Mouse (Mus musculus): Measurements from ENCODE around the gene Atrn. TPM values are rescaled to one million over a fixed set of nuclear protein-coding genes. Genes with fewer than 3 reads are reported as not detected.

Gene Atrn
- polyA plus RNA-seq, 2 experiments, result 2.5 to 3.2 TPM

GRCm38 (mm10) chr2:130924950-130925349 lies 18.7 kb downstream of the Atrn start:
- no peaks in the 10 kb centered on the region for H3K27me3 ChIP-seq (ENCODE audit: control insufficient read depth, insufficient read depth, low read length)
- DNase-seq (ENCODE audit: low read depth in 3 of 3, low spot score in 3 of 3) (no peak), ATAC-seq (ENCODE audit: insufficient read depth) (no peak)
- no peak overlapping the region for H3K4me3 ChIP-seq (ENCODE audit: insufficient read depth in 1 of 2, low read depth in 2 of 2, low read length in 2 of 2)
- no peak overlapping the region for H3K27ac ChIP-seq
- H3K36me3 ChIP-seq (replicated peaks; ENCODE audit: control insufficient read depth, insufficient read depth, low read depth), result no peaks in the 10 kb centered on the region
- H3K9me3 ChIP-seq (ENCODE audit: control insufficient read depth, low read length), result no peaks in the 10 kb centered on the region
- no peak overlapping the region for H3K4me2 ChIP-seq (ENCODE audit: low read depth)
- peaks cover 0 to 2% of the 10 kb centered on the region in 2 experiments; a peak in 2 of 4 replicates for H3K4me1 ChIP-seq (replicated peaks; ENCODE audit: control insufficient read depth in 2 of 2, insufficient read depth in 2 of 2, low read length in 1 of 2)
- WGBS (ENCODE audit: insufficient replicate concordance), result 62% methylated on average over 2 of the region's 2 CpGs
- TF ChIP-seq CTCF (IDR thresholded peaks at IDR 0.05; ENCODE audit: low read depth), result no peak
- no peak overlapping the region for H3K9ac ChIP-seq (replicated peaks)

GRCm38 (mm10) chr2:130928031-130928430 lies 21.7 kb downstream of the Atrn start:
- Histone ChIP-seq H3K27me3 (ENCODE audit: control insufficient read depth, insufficient read depth, low read length) (no peaks in the 10 kb centered on the region), H3K9me3 (ENCODE audit: control insufficient read depth, low read length) (no peaks in the 10 kb centered on the region), H3K9ac (replicated peaks) (no peak overlapping the region), H3K36me3 (replicated peaks; ENCODE audit: control insufficient read depth, insufficient read depth, low read depth) (no peaks in the 10 kb centered on the region), H3K4me2 (ENCODE audit: low read depth) (no peak overlapping the region), H3K4me1 (replicated peaks; ENCODE audit: control insufficient read depth in 2 of 2, insufficient read depth in 2 of 2, low read length in 1 of 2) (peaks cover 0 to 7% of the 10 kb centered on the region in 2 experiments; a peak in 2 of 4 replicates), H3K27ac (no peak overlapping the region), H3K4me3 (ENCODE audit: insufficient read depth in 1 of 2, low read depth in 2 of 2, low read length in 2 of 2) (no peak overlapping the region)
- TF ChIP-seq CTCF (IDR thresholded peaks at IDR 0.05; ENCODE audit: low read depth), result no peak
- TF ChIP-seq EP300 (IDR thresholded peaks at IDR 0.05; ENCODE audit: low read depth), result no peak
- no peak for ATAC-seq (ENCODE audit: insufficient read depth)
- 71% methylated on average over 4 of the region's 4 CpGs for WGBS (ENCODE audit: insufficient replicate concordance)
- no peak for DNase-seq (ENCODE audit: low read depth in 3 of 3, low spot score in 3 of 3)

GRCm38 (mm10) chr2:130928530-130928929 lies 22.2 kb downstream of the Atrn start:
- TF ChIP-seq CTCF (IDR thresholded peaks at IDR 0.05; ENCODE audit: low read depth) (no peak), EP300 (IDR thresholded peaks at IDR 0.05; ENCODE audit: low read depth) (no peak)
- no peaks in the 10 kb centered on the region for H3K27me3 ChIP-seq (ENCODE audit: control insufficient read depth, insufficient read depth, low read length)
- no peaks in the 10 kb centered on the region for H3K9me3 ChIP-seq (ENCODE audit: control insufficient read depth, low read length)
- no peak overlapping the region for H3K27ac ChIP-seq
- no peak overlapping the region for H3K4me2 ChIP-seq (ENCODE audit: low read depth)
- H3K36me3 ChIP-seq (replicated peaks; ENCODE audit: control insufficient read depth, insufficient read depth, low read depth), result no peaks in the 10 kb centered on the region
- H3K4me3 ChIP-seq (ENCODE audit: insufficient read depth in 1 of 2, low read depth in 2 of 2, low read length in 2 of 2), result no peak overlapping the region
- ATAC-seq (ENCODE audit: insufficient read depth), result no peak
- no peak overlapping the region for H3K9ac ChIP-seq (replicated peaks)
- DNase-seq (ENCODE audit: low read depth in 3 of 3, low spot score in 3 of 3), result no peak
- peaks cover 0 to 7% of the 10 kb centered on the region in 2 experiments; a peak in 2 of 4 replicates for H3K4me1 ChIP-seq (replicated peaks; ENCODE audit: control insufficient read depth in 2 of 2, insufficient read depth in 2 of 2, low read length in 1 of 2)

- Histone ChIP-seq H3K36me3 (replicated peaks; ENCODE audit: control insufficient read depth, insufficient read depth, low read depth) (no peaks in the 10 kb centered on the region), H3K4me2 (ENCODE audit: low read depth) (no peak overlapping the region), H3K4me3 (ENCODE audit: insufficient read depth in 1 of 2, low read depth in 2 of 2, low read length in 2 of 2) (no peak overlapping the region), H3K27me3 (ENCODE audit: control insufficient read depth, insufficient read depth, low read length) (no peaks in the 10 kb centered on the region), H3K27ac (no peak overlapping the region), H3K4me1 (replicated peaks; ENCODE audit: control insufficient read depth in 2 of 2, insufficient read depth in 2 of 2, low read length in 1 of 2) (peaks cover 0 to 7% of the 10 kb centered on the region in 2 experiments; a peak in 2 of 4 replicates), H3K9me3 (ENCODE audit: control insufficient read depth, low read length) (no peaks in the 10 kb centered on the region), H3K9ac (replicated peaks) (no peak overlapping the region)
- WGBS (ENCODE audit: insufficient replicate concordance), result 20% methylated on average over 5 of the region's 5 CpGs
- ATAC-seq (ENCODE audit: insufficient read depth) (no peak), DNase-seq (ENCODE audit: low read depth in 3 of 3, low spot score in 3 of 3) (peak in 2 of 3 experiments; percentile 14 to 22)
- TF ChIP-seq CTCF (IDR thresholded peaks at IDR 0.05; ENCODE audit: low read depth) (no peak), EP300 (IDR thresholded peaks at IDR 0.05; ENCODE audit: low read depth) (no peak)
Observed at GRCm38 (mm10) chr2:130929994-130930393, 23.7 kb downstream of the Atrn start.

GRCm38 (mm10) chr2:130932865-130933264 lies 26.6 kb downstream of the Atrn start:
- Histone ChIP-seq H3K4me3 (ENCODE audit: insufficient read depth in 1 of 2, low read depth in 2 of 2, low read length in 2 of 2) (no peak overlapping the region), H3K27ac (no peak overlapping the region), H3K27me3 (ENCODE audit: control insufficient read depth, insufficient read depth, low read length) (no peaks in the 10 kb centered on the region), H3K36me3 (replicated peaks; ENCODE audit: control insufficient read depth, insufficient read depth, low read depth) (no peaks in the 10 kb centered on the region), H3K4me2 (ENCODE audit: low read depth) (no peak overlapping the region), H3K4me1 (replicated peaks; ENCODE audit: control insufficient read depth in 2 of 2, insufficient read depth in 2 of 2, low read length in 1 of 2) (peaks cover 0 to 7% of the 10 kb centered on the region in 2 experiments; a peak in 2 of 4 replicates), H3K9ac (replicated peaks) (no peak overlapping the region), H3K9me3 (ENCODE audit: control insufficient read depth, low read length) (no peaks in the 10 kb centered on the region)
- DNase-seq (ENCODE audit: low read depth in 3 of 3, low spot score in 3 of 3), result peak; percentile 15 to 17 (median 16)
- WGBS (ENCODE audit: insufficient replicate concordance), result 69% methylated on average over 12 of the region's 12 CpGs
- ATAC-seq (ENCODE audit: insufficient read depth), result no peak
- TF ChIP-seq EP300 (IDR thresholded peaks at IDR 0.05; ENCODE audit: low read depth) (no peak), CTCF (IDR thresholded peaks at IDR 0.05; ENCODE audit: low read depth) (no peak)

Data from liver, embryonic 14.5 days (tissue).